In genomic region chr11:89299116-89299783, GRCm38 (mm10) we compare ENCODE assay signal across 8 mouse cellular contexts. TPM values are rescaled to one million over a fixed set of nuclear protein-coding genes. Genes with fewer than 3 reads are reported as not detected.
A peak's percentile ranks its signal among the peaks of the same experiment; 100 is the strongest.
DNase-seq lines count a peak whose midpoint lies in the region; ATAC-seq and TF ChIP-seq lines count a peak whose summit lies in the region.

No protein-coding gene starts in this region.

- 0 out of 2 replicates have a peak overlapping the region, but pooled peaks have one; percentile 14 for H3K9ac ChIP-seq in embryonic facial prominence, embryonic 11.5 days (replicated peaks; ENCODE audit: low read length)

- no peak for TF ChIP-seq POLR2A in olfactory bulb, adult 2 months (IDR thresholded peaks at IDR 0.05; ENCODE audit: insufficient read depth, low read depth, low read length)

- H3K4me3 ChIP-seq in megakaryocyte, embryonic 14.5 days (replicated peaks): peak overlapping the region; percentile 59
- H3K4me3 ChIP-seq in embryonic facial prominence, embryonic 11.5 days (ENCODE audit: low read depth, low read length): peak overlapping the region; percentile 23
- H3K4me3 ChIP-seq in olfactory bulb, adult 2 months (ENCODE audit: insufficient read depth, low read depth, low read length): peak overlapping the region; percentile 41

- H3K36me3 ChIP-seq in megakaryocyte, embryonic 14.5 days (replicated peaks; ENCODE audit: low read length): no peaks in the 10 kb centered on the region
- H3K36me3 ChIP-seq in embryonic facial prominence, embryonic 11.5 days (replicated peaks; ENCODE audit: control insufficient read depth, insufficient read depth, low read depth, low read length): no peaks in the 10 kb centered on the region

- H3K4me2 ChIP-seq in embryonic facial prominence, embryonic 11.5 days (ENCODE audit: low read depth, low read length): peak overlapping the region; percentile 89

- peak; percentile 83 for DNase-seq in embryonic facial prominence, embryonic 11.5 days (ENCODE audit: low spot score)
- DNase-seq in heart, postnatal 4 days: peak; percentile 21
- DNase-seq in liver: peak; percentile 25
- DNase-seq in spleen, postnatal 4 days (ENCODE audit: low spot score in 2 of 2): no peak
- no peak for DNase-seq in cerebellum, adult 11-12 months

- peaks cover 86% of the 10 kb centered on the region for H3K27me3 ChIP-seq in megakaryocyte, embryonic 14.5 days (replicated peaks)
- peaks cover 8% of the 10 kb centered on the region for H3K27me3 ChIP-seq in embryonic facial prominence, embryonic 11.5 days (ENCODE audit: control insufficient read depth, insufficient read depth, low read length)

- H3K9me3 ChIP-seq in megakaryocyte, embryonic 14.5 days: peaks cover 10% of the 10 kb centered on the region; the same call in 1 of the 2 replicates
- no peaks in the 10 kb centered on the region for H3K9me3 ChIP-seq in embryonic facial prominence, embryonic 11.5 days (replicated peaks; ENCODE audit: control insufficient read depth, low read length)

- H3K27ac ChIP-seq in embryonic facial prominence, embryonic 11.5 days (replicated peaks; ENCODE audit: low read depth, low read length): 0 out of 2 replicates have a peak overlapping the region, but pooled peaks have one; percentile 6
- no peak overlapping the region for H3K27ac ChIP-seq in olfactory bulb, adult 2 months (ENCODE audit: insufficient read depth, low read depth, low read length)

- TF ChIP-seq CTCF in olfactory bulb, adult 2 months (IDR thresholded peaks at IDR 0.05; ENCODE audit: insufficient read depth, low read depth, low read length): no peak

- no peak for ATAC-seq in megakaryocyte, adult 5-6 weeks (ENCODE audit: poor library complexity, severe bottlenecking)
- peak; percentile 35 for ATAC-seq in embryonic facial prominence, embryonic 11.5 days (replicated peaks; ENCODE audit: insufficient number of reproducible peaks, low FRiP score, low TSS enrichment, low read depth)

- peaks cover 28% of the 10 kb centered on the region for H3K4me1 ChIP-seq in megakaryocyte, embryonic 14.5 days
- H3K4me1 ChIP-seq in embryonic facial prominence, embryonic 11.5 days (ENCODE audit: control insufficient read depth, insufficient read depth, low read length): no peaks in the 10 kb centered on the region; the same call in 1 of the 2 replicates
- peaks cover 16% of the 10 kb centered on the region for H3K4me1 ChIP-seq in olfactory bulb, adult 2 months (ENCODE audit: control insufficient read depth, insufficient read depth, low read length)

- under 1% methylated on average over 34 of the region's 36 CpGs for WGBS in embryonic facial prominence, embryonic 11.5 days
- 1% methylated on average over 33 of the region's 36 CpGs for WGBS in olfactory bulb, adult 2 months

RNA-seq across cellular contexts. Expression of gene Nog, which starts 2.9 kb away (rescaled TPM):
- polyA plus RNA-seq in megakaryocyte, embryonic 14.5 days (2012; ENCODE audit: insufficient read depth, low replicate concordance): 0.13 and 8.8 TPM in 2 replicates
- not detected in 2 replicates for total RNA-seq in megakaryocyte, adult 5-6 weeks (2015)
- total RNA-seq in megakaryocyte, adult 5-6 weeks (2017): not detected in 2 replicates
- 3.0 and 3.4 TPM in 2 replicates for polyA plus RNA-seq in embryonic facial prominence, embryonic 11.5 days (2014; fragmentation: Nextera tagmentation; extraction: Ambion mirVana)
- under 1 TPM; 0.48 to 0.50 TPM for total RNA-seq in heart, postnatal 4 days (2021)
- not detected in 2 replicates for polyA plus RNA-seq in olfactory bulb, adult 2 months (2012; ENCODE audit: insufficient read depth, insufficient read length, low replicate concordance, missing spikeins)

Comparison
In these comparisons a context has a peak if more than half of its experiments do, and no peak if none do; other contexts are left out.
1. DNase-seq: peak in embryonic facial prominence, embryonic 11.5 days (single experiment), heart, postnatal 4 days (single experiment) and liver (single experiment); none in spleen, postnatal 4 days (0 of 2) and cerebellum, adult 11-12 months (single experiment).
2. Peak in every context shown above with its lines, with median percentiles within 50 percentile points of each other: H3K4me3 ChIP-seq.